Mouse (Mus musculus) intestine, embryonic 15.5 days (tissue): ENCODE measurements around the gene Mettl5. TPM values are rescaled to one million over a fixed set of nuclear protein-coding genes. Genes with fewer than 3 reads are reported as not detected.

Experiments
- ATAC-seq: fragments of 200-750 bp; cut with Nextera tagmentation; 2 replicates; pipeline ENCODE4 v1.8.0; 2017; ENCODE audit warnings: moderate TSS enrichment, moderate library complexity
- H3K27ac ChIP-seq: fragments of 300-500 bp; sonication (generic); 2 replicates; pipeline ENCODE4 v1.5.1; 2015; ENCODE audit warnings: mild to moderate bottlenecking, inconsistent platforms
- H3K27me3 ChIP-seq: fragments of 300-500 bp; sonication (generic); replicated peaks from 2 replicates; pipeline ENCODE4 v1.6.1; 2015; ENCODE audit warnings: inconsistent platforms
- H3K36me3 ChIP-seq: fragments of 300-500 bp; sonication (generic); 2 replicates; pipeline ENCODE4 v1.6.1; 2015; ENCODE audit warnings: inconsistent platforms
- H3K4me1 ChIP-seq: fragments of 300-500 bp; sonication (generic); replicated peaks from 2 replicates; pipeline ENCODE4 v1.6.1; 2015; ENCODE audit warnings: inconsistent platforms
- H3K4me2 ChIP-seq: fragments of 300-500 bp; sonication (generic); replicated peaks from 2 replicates; pipeline ENCODE4 v1.6.1; 2015; ENCODE audit warnings: mild to moderate bottlenecking, inconsistent platforms
- H3K4me3 ChIP-seq: fragments of 300-500 bp; sonication (generic); replicated peaks from 2 replicates; pipeline ENCODE4 v1.5.1; 2015; ENCODE audit warnings: inconsistent platforms
- H3K9ac ChIP-seq: fragments of 300-500 bp; sonication (generic); 2 replicates; pipeline ENCODE4 v1.6.1; 2015; ENCODE audit warnings: inconsistent platforms
- H3K9me3 ChIP-seq: fragments of 300-500 bp; sonication (generic); 2 replicates; pipeline ENCODE4 v1.6.1; 2016; ENCODE audit warnings: inconsistent platforms
- WGBS: fragments of 180-500 bp; shearing (Covaris S2); methylation state at CpG from one replicate; pipeline ENCODE4 v1.1.7; 2015; 5-methylcytosine and 5-hydroxymethylcytosine counted together
- polyA plus RNA-seq: library from polyadenylated mRNA; unstranded; fragments of >200 nt; fragmentation: Nextera tagmentation; extraction: Ambion mirVana; gene quantifications from 2 replicates; pipeline ENCODE4 v1.2.1, GENCODE M21; 2015

Mettl5 gene
- polyA plus RNA-seq, 1 experiment from 2014 or later = 41.2 TPM

DNA sequence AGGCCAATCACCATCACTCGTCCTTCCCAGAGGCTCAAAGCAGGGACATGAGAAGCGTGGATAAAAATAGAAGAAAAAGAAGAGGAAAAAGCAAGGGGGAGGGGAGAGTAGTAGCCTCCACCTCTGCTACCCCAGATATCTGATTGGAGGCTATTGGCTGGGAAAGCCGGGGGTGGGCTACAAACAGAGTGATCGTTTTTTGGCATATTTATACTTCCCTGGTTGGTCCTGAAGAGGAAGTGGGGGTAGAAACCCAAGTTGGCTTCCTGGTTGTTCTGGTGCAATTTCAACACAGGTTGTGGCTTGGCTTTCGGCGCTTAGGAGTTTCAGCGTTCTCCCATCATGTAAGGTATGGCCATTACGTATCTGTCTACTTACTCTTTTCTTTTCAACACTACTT lies 63.7 kb downstream of the Mettl5 start, which contains the start of gene Klhl23:
Gene Klhl23, plus strand, starts transcription at position 234 of the 400 bp plus-strand sequence.
- WGBS = 6% methylated on average over 8 of the region's 8 CpGs
- H3K4me2 ChIP-seq = peak within 1 kb of the TSS; percentile 80
- no peaks in the 10 kb centered on the region for H3K27me3 ChIP-seq
- peaks cover 17% of the 10 kb centered on the region for H3K4me1 ChIP-seq
- no peaks in the 10 kb centered on the region for H3K9me3 ChIP-seq
- H3K27ac ChIP-seq = peak within 1 kb of the TSS; percentile 95
- H3K9ac ChIP-seq = peak within 1 kb of the TSS; percentile 83
- H3K36me3 ChIP-seq = peaks cover 3% of the 10 kb centered on the region
- peak within 1 kb of the TSS; percentile 79 for H3K4me3 ChIP-seq
- peak; percentile 26; the same call in 1 of the 2 replicates for ATAC-seq

Other genes starting within 250 kb of the Mettl5 start
- gene Bbs5, start 238.4 kb downstream of the Mettl5 start, polyA plus RNA-seq = 10.4 and 15.8 TPM in 2 replicates
- 0.09 and 0.34 TPM in 2 replicates for gene Klhl41, start 215.5 kb downstream of the Mettl5 start, polyA plus RNA-seq
- 11.6 and 12.3 TPM in 2 replicates for gene Fastkd1, start 172.1 kb downstream of the Mettl5 start, polyA plus RNA-seq
- 122 and 151 TPM in 2 replicates for gene Ppig, start 163.1 kb downstream of the Mettl5 start, polyA plus RNA-seq
- gene Ccdc173, start 96.0 kb downstream of the Mettl5 start, polyA plus RNA-seq = 1.4 and 1.5 TPM in 2 replicates
- gene Phospho2, start 96.0 kb downstream of the Mettl5 start, polyA plus RNA-seq = 22.8 and 23.1 TPM in 2 replicates
- gene Klhl23, start 63.7 kb downstream of the Mettl5 start, polyA plus RNA-seq = 33.3 and 37.2 TPM in 2 replicates
- 290 and 358 TPM in 2 replicates for gene Ssb, start 24.1 kb downstream of the Mettl5 start, polyA plus RNA-seq
- 10.5 and 10.9 TPM in 2 replicates for gene Ubr3, start 11.6 kb upstream of the Mettl5 start, polyA plus RNA-seq
- 0.13 and 0.21 TPM in 2 replicates for gene Myo3b, start 153.5 kb upstream of the Mettl5 start, polyA plus RNA-seq